Mouse (Mus musculus) intestine, embryonic 14.5 days (tissue): Measurements from ENCODE around the gene Pou3f1. TPM values are rescaled to one million over a fixed set of nuclear protein-coding genes. Genes with fewer than 3 reads are reported as not detected.
"Not testable (repeated sequence)": the region's sequence is repeated elsewhere in the genome, so short reads cannot be mapped to it uniquely, and the experiment has no call there.

ENCODE experiments used
- ATAC-seq: fragments of 200-750 bp; cut with Nextera tagmentation; replicated peaks from 2 replicates; pipeline ENCODE4 v1.8.0; 2017; ENCODE audit warnings: low read depth, moderate number of reproducible peaks, moderate TSS enrichment, moderate library complexity; ENCODE audit not compliant: low FRiP score, low TSS enrichment
- DNase-seq: peaks from one replicate; pipeline ENCODE4 v3.0.0-alpha.2; 2018; ENCODE audit warnings: low spot score
- H3K27ac ChIP-seq: fragments of 300-500 bp; sonication (generic); 2 replicates; pipeline ENCODE4 v1.5.1; 2014; ENCODE audit warnings: low read depth, mild to moderate bottlenecking, control low read depth
- H3K27me3 ChIP-seq: fragments of 300-500 bp; sonication (generic); replicated peaks from 2 replicates; pipeline ENCODE4 v1.6.1; 2014; ENCODE audit warnings: low read length, control low read depth; ENCODE audit not compliant: control insufficient read depth, insufficient read depth
- H3K36me3 ChIP-seq: fragments of 300-500 bp; sonication (generic); 2 replicates; pipeline ENCODE4 v1.6.1; 2014; ENCODE audit warnings: low read length, control low read depth; ENCODE audit not compliant: control insufficient read depth, insufficient read depth
- H3K4me1 ChIP-seq: fragments of 300-500 bp; sonication (generic); replicated peaks from 2 replicates; pipeline ENCODE4 v1.6.1; 2014; ENCODE audit warnings: low read length, control low read depth, mixed read lengths; ENCODE audit not compliant: control insufficient read depth, insufficient read depth
- H3K4me2 ChIP-seq: fragments of 300-500 bp; sonication (generic); 2 replicates; pipeline ENCODE4 v1.6.1; 2014; ENCODE audit warnings: low read length
- H3K4me3 ChIP-seq: fragments of 300-500 bp; sonication (generic); 2 replicates; pipeline ENCODE4 v1.5.1; 2014; ENCODE audit warnings: low read depth, low read length, control low read depth, mixed read lengths
- H3K9ac ChIP-seq: fragments of 300-500 bp; sonication (generic); 2 replicates; pipeline ENCODE4 v1.6.1; 2014; ENCODE audit warnings: mild to moderate bottlenecking, low read length
- H3K9me3 ChIP-seq: fragments of 300-500 bp; sonication (generic); 2 replicates; pipeline ENCODE4 v1.6.1; 2016; ENCODE audit warnings: low read length, control low read depth; ENCODE audit not compliant: control insufficient read depth
- WGBS: fragments of 180-500 bp; shearing (Covaris S2); extraction: QIAGEN DNeasy Blood & Tissue Kit; methylation state at CpG from one replicate; pipeline ENCODE4 v1.1.7; 2014; 5-methylcytosine and 5-hydroxymethylcytosine counted together
- polyA plus RNA-seq: library from polyadenylated mRNA; unstranded; fragments of >200 nt; fragmentation: Nextera tagmentation; extraction: Ambion mirVana; gene quantifications from 2 replicates; pipeline ENCODE4 v1.2.1, GENCODE M21; 2014

The Pou3f1 gene
- polyA plus RNA-seq, 1 experiment from 2014 or later: 0.27 TPM

DNA sequence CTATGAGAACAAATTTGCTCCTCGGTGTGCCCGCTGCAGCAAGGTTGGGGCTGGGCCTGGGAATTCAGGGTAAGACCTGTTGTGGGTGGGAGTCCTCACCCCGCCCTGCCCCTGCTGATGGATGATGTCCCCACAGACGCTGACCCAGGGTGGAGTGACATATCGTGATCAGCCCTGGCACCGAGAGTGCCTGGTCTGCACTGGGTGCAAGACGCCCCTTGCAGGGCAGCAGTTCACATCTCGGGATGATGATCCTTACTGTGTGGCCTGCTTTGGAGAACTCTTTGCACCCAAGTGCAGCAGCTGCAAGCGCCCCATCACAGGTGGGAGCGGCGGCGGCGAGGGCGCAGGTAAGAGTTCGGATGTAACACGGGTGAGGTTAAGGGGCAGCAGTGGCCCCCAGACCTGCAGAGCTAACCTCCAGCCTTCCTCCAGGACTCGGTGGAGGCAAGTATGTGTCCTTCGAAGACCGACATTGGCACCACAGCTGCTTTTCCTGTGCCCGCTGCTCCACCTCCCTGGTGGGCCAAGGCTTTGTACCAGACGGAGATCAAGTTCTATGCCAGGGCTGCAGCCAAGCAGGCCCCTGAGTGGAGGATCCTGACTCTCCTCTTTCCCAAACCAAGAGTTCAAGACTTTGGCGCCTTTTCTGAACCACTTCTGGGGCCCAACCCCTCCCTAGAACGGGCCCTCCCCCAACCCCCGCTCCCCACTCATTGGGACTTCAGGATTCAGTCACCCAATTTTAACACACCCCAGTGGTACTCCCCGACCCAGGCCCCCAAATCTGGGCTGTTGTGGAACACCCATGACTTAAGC lies 51.0 kb downstream of the Pou3f1 start:
- WGBS: 88% methylated on average over 24 of the region's 25 CpGs
- Histone ChIP-seq H3K27ac (peak overlapping the region; percentile 95), H3K4me1 (peaks cover 45% of the 10 kb centered on the region), H3K36me3 (peaks cover 20% of the 10 kb centered on the region)
- H3K4me2 ChIP-seq, H3K9me3 ChIP-seq, H3K27me3 ChIP-seq, ATAC-seq, H3K9ac ChIP-seq, DNase-seq, H3K4me3 ChIP-seq: not testable (repeated sequence)

DNA sequence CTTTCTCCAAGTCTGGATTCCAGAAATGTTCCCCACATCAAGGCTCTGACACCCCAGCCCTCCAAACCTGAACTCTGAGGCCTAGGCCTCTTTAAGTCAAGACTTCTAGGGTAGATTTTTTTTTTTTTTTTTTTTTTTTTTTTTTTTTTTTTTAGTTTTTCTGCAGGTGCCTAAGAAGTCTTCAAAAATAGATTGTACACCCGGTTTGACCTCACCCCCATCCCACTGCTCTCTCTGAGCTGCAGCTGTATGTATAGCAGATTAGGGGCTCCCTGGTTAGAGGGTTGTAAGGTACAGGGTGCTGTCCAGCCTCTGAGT lies 51.6 kb downstream of the Pou3f1 start:
- H3K9me3 ChIP-seq, ATAC-seq, H3K9ac ChIP-seq, H3K27me3 ChIP-seq, DNase-seq: not testable (repeated sequence)
- WGBS: 5% methylated on average over 1 of the region's 1 CpGs
- Histone ChIP-seq H3K27ac (peak overlapping the region; percentile 95), H3K4me2 (peak overlapping the region; percentile 58), H3K36me3 (peaks cover 20% of the 10 kb centered on the region), H3K4me1 (peaks cover 42% of the 10 kb centered on the region), H3K4me3 (0 out of 2 replicates have a peak overlapping the region, but pooled peaks have one; percentile 27)

DNA sequence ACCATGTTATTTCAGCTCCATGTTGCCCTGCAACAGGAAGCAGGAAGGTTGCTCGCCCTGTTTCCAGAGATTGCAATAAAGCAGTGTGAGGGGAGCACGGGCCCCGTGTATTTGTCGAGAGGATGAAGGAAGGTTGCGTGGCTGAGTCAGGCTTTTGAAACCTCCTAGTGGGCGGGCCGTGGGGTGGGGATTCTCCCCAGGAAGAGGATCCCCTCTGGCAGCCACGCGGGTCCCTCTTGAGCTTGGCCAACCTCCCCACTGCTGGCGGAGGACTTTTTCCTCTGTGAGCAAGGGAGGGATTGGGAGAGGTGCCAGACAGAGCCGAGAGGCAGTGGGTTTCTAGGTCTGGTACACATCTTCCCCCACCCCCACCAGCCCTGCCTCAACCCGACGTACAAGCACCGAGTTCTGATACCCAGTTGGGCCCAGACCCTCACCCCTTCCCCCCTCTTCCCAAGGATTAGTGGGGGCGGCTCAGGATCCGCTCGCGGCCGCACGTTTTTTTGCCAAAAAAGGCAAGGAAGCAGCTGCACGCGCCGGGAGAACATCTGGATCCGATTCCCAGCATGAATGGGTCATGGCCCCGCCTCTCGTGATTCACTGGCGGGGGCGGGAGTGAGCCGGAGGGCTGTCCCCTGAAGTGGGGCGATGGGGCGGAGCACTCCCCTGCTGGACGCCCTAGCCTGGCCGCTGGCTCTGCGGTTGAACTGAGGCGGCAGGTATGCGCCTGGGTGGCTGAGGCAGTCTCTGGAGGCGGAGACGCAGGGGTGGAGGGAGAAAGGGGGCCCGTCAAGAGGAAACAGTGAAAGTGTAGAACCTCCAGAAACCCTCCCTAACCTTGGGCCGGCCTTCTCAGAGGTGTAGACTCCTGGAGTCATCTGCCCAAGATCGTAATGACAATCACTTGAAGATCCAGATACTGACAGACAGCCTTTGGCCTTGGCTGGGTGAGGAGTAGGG lies 52.2 kb downstream of the Pou3f1 start:
- peaks cover 36% of the 10 kb centered on the region for H3K4me1 ChIP-seq
- ATAC-seq (peak; percentile 85), DNase-seq (peak; percentile 93)
- peak overlapping the region; percentile 95 for H3K27ac ChIP-seq
- no peaks in the 10 kb centered on the region for H3K27me3 ChIP-seq
- peaks cover 20% of the 10 kb centered on the region for H3K36me3 ChIP-seq
- WGBS: under 1% methylated on average over 40 of the region's 41 CpGs
- H3K9ac ChIP-seq: peak overlapping the region; percentile 27; the same call in 1 of the 2 replicates
- H3K4me3 ChIP-seq: peak overlapping the region; percentile 27
- H3K4me2 ChIP-seq: peak overlapping the region; percentile 58
- no peaks in the 10 kb centered on the region for H3K9me3 ChIP-seq

DNA sequence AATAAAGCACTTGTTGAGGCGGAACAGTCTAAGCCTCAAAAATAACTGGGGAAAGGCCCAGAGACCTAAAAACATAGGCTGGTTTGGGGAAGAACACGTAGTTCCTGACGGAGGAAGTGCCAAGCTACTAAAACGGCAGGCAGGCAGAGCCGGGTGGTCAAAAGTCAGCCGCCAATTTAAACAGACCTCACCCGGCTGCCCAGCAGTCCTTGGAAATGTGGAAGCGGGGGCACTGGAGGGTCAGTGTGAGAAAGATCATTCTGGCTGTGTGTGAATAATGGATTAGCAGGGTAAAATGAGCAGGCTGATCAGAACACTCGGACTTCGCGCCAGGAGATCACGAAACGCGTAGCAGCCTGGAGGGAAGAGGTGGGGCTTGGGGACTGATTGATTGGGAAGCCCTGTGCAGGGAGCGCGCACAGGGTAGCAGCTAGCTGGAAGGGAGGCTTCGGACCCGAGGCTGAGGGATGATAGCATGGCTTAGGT lies 53.4 kb downstream of the Pou3f1 start:
- peak overlapping the region; percentile 58 for H3K4me2 ChIP-seq
- peaks cover 24% of the 10 kb centered on the region for H3K4me1 ChIP-seq
- H3K9ac ChIP-seq: 0 out of 2 replicates have a peak overlapping the region, but pooled peaks have one; percentile 25
- WGBS: 6% methylated on average over 18 of the region's 18 CpGs
- no peaks in the 10 kb centered on the region for H3K27me3 ChIP-seq
- no peaks in the 10 kb centered on the region for H3K9me3 ChIP-seq
- peak; percentile 71 for DNase-seq
- ATAC-seq: no peak
- H3K4me3 ChIP-seq: peak overlapping the region; percentile 21
- peak overlapping the region; percentile 95 for H3K27ac ChIP-seq
- H3K36me3 ChIP-seq: peaks cover 20% of the 10 kb centered on the region

Other genes with a start within 250 kb of the Pou3f1 start
- gene 3100002H09Rik, start 46.0 kb upstream of the Pou3f1 start, polyA plus RNA-seq: not detected in 2 replicates
- gene Utp11, start 36.8 kb downstream of the Pou3f1 start, polyA plus RNA-seq: 57.6 and 65.6 TPM in 2 replicates
- gene Fhl3, start 43.9 kb downstream of the Pou3f1 start, polyA plus RNA-seq: 12.9 and 13.6 TPM in 2 replicates
- 142 and 164 TPM in 2 replicates for gene Sf3a3, start 58.0 kb downstream of the Pou3f1 start, polyA plus RNA-seq
- gene Inpp5b, start 85.0 kb downstream of the Pou3f1 start, polyA plus RNA-seq: 29.4 and 31.2 TPM in 2 replicates
- 11.9 and 13.2 TPM in 2 replicates for gene Mtf1, start 145.3 kb downstream of the Pou3f1 start, polyA plus RNA-seq
- 41.6 and 41.7 TPM in 2 replicates for gene Yrdc, start 193.9 kb downstream of the Pou3f1 start, polyA plus RNA-seq
- 46.0 and 54.4 TPM in 2 replicates for gene 1110065P20Rik, start 194.4 kb downstream of the Pou3f1 start, polyA plus RNA-seq
- 1.0 and 1.5 TPM in 2 replicates for gene Maneal, start 205.4 kb downstream of the Pou3f1 start, polyA plus RNA-seq
- gene Epha10, start 224.1 kb downstream of the Pou3f1 start, polyA plus RNA-seq: 0.19 and 0.20 TPM in 2 replicates